Mouse (Mus musculus) thymus, postnatal 4 days (tissue): ENCODE results near the gene Arhgdia.

ENCODE experiments used
- DNase-seq: peaks from one replicate; pipeline ENCODE4 v3.0.0; 2021

The Arhgdia gene

GRCm38 (mm10) chr11:120549986-120550809 is 31.2 kb downstream of the Arhgdia start:
- DNase-seq, result peak; percentile 33

- peak; percentile 97 for DNase-seq
These were observed 32.1 kb downstream of the Arhgdia start, which contains the start of gene Mcrip1 for GRCm38 (mm10) chr11:120549168-120549945. TSS of gene Mcrip1 (minus strand) at chr11:120549727.

GRCm38 (mm10) chr11:120548786-120549167 is 32.6 kb downstream of the Arhgdia start:
- no peak for DNase-seq

GRCm38 (mm10) chr11:120548214-120548613 is 33.2 kb downstream of the Arhgdia start:
- no peak for DNase-seq

- DNase-seq, result peak; percentile 36
These were observed 34.0 kb downstream of the Arhgdia start for GRCm38 (mm10) chr11:120547469-120547868.

- no peak for DNase-seq
These were observed 35.5 kb downstream of the Arhgdia start for GRCm38 (mm10) chr11:120545964-120546363.

DNA sequence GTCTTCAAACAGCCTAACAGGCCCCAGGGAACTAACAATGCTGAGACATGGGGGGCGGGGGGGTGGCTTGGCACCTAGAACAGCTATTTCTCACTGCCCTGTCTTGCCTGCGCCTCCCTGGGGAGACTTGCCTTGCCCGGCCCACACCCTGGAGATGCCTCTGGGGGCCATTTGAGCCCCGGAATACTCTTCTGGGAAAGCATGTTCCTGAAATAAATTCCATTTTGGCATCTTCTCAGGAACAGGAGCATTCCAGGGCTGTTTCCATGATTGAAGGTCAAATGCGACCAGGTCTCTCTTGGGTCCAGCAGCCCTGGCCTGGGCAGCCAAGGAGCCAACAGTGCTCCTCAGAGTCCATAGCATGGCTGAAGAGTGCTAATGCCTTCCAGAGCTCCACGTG is 39.0 kb downstream of the Arhgdia start:
- DNase-seq, result no peak

DNA sequence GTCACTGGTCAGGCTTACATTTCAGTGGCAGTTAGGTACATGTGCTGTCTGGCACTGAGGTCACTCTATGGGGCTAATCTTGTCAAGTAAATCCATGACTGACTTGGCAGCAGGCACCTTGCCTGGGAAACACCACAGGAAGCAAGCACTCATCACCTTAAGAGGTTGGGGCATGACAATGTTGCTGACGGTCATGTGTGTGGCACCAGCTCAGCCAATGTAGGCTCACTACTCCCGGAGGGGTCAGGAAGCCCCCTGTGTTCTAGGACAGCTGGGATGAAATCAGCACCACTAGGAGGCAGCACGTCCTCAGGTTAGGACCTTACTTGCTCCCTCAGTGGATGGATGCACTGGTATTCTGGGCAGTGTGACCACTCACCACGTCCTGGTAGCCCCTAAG is 39.5 kb downstream of the Arhgdia start:
- DNase-seq, result peak; percentile 58

GRCm38 (mm10) chr11:120539285-120540014 is 42.0 kb downstream of the Arhgdia start:
- no peak for DNase-seq

DNA sequence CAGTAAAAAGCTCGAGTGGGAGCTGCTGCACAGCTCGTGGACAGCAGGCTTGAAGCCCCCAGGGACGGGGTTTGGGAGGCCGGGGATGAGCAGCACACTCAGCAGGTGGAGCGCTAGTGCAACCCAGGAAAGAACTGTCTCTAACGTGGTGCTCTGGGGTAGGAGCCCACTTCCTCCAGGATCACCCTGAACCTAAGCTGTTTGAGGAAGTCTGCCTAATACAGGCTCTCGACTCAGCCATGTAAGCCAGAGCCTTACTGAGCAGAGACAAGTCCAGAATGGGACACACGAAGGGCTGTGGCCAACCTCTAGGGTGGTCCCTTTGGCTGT is 42.5 kb downstream of the Arhgdia start:
- DNase-seq, result no peak

DNA sequence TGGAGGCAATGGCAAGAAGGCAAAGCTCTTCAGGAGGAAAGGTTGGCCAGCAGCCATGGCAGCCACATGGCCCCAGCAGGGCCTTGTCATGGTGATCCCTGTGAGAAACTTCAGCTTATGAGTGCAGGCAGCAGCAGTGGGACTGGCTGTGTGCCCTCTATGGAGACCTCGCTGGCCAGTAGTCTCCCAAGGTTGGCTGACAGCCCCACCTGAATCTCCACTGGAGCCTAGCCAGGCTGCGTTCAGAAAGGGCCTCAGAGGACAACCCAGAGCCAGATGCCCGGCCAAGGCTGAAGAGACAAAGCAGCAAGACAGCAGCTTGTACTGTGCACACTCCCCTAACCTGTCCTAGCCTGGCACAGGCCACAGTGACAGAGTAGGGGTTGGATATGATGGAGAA is 42.9 kb downstream of the Arhgdia start:
- no peak for DNase-seq

DNA sequence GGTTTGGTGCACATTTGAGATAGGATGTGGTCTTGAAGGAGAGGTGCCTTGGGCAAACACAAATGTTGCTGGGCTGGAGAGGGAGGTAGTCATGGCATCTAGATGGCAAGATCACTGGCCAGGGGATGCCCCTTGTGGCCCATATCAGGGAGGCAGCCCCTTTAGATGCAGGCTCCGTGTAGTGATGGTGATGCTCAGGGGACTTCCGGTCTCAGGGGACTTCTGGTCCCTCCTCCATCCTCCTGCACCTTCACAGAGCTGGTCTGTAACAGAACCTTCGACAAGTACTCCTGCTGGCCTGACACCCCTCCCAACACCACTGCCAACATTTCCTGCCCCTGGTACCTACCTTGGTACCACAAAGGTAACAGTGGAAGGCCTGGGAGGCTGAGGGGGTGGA is 45.6 kb downstream of the Arhgdia start:
- no peak for DNase-seq

DNA sequence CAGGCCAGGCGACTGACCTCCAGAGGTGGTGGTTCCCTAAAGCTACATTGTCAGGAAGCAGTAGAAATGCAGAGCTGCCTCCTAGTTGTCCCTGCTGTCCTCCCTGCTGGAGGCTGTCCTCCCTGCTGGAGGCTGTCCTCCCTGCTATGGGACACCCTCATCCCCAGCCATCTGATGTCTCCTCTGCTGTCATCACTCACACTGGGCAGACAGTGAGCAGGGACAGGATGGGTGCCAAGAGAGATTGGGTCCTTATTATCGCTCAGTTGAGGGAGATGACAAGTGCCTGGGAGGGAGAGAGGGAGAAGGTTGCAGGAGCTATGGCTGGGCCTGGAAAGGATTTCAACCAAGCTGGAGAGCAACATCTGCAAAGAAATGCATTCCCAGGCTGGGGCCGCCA is 46.3 kb downstream of the Arhgdia start:
- DNase-seq, result no peak

GRCm38 (mm10) chr11:120534093-120534492 is 47.3 kb downstream of the Arhgdia start:
- DNase-seq, result no peak

DNA sequence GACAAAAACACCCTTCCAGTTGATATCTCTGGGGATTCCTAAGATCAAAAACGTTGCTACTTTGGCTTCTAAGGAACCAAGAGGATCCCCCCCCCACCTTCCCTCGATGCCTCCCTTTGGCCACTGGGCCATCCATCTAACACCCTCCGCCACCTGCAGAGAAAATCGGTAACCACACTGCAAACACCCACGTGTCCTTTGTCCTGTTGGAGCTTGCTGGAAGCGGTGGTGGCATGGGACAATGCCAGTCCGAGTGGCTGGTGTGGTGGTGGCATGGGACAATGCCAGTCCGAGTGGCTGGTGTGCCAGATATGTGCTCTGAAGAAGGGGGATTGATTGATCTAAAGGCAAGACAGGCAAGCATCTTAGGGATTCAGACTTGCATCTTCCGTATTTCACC is 49.8 kb downstream of the Arhgdia start:
- no peak for DNase-seq

- peak; percentile 50 for DNase-seq
These were observed 51.1 kb downstream of the Arhgdia start, which contains the start of gene Gcgr for GRCm38 (mm10) chr11:120530085-120530964. TSS of gene Gcgr (plus strand) at chr11:120530699.

DNA sequence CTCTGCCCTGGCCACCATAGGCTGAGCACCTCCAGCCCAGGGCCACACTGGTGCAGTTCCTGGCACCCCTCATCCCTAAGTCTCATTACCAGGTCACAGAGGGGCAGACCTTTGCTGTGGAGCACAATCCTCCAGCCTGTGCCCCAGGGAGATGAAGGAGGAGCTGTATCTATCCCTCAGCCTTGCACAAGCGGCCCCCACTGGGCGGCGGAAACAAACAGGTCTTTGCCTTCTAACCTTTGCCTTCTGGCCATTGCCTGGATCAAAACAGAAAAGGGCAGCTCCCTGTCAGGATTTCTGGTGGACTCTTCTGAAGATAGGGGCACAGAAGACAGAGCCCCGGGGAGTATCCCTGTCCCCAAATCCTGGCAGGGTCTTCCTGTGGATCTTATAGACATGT is 52.5 kb downstream of the Arhgdia start:
- DNase-seq, result no peak
